Mouse (Mus musculus) testis, adult 2 months (tissue): ENCODE data around the gene Slc2a9. TPM values are rescaled to one million over a fixed set of nuclear protein-coding genes. Genes with fewer than 3 reads are reported as not detected.

ENCODE experiments used
- H3K27ac ChIP-seq: fragments of 200-500 bp; 2 replicates; pipeline ENCODE4 v1.5.1; 2012; ENCODE audit warnings: low read depth, low read length; ENCODE audit not compliant: control insufficient read depth, insufficient read depth
- H3K27me3 ChIP-seq: fragments of 200-500 bp; 2 replicates; pipeline ENCODE4 v1.6.1; 2012; ENCODE audit warnings: mild to moderate bottlenecking, low read length, moderate library complexity; ENCODE audit not compliant: control insufficient read depth, insufficient read depth
- H3K36me3 ChIP-seq: fragments of 200-500 bp; 2 replicates; pipeline ENCODE4 v1.6.1; 2012; ENCODE audit warnings: mild to moderate bottlenecking, low read length; ENCODE audit not compliant: control insufficient read depth, insufficient read depth
- H3K4me1 ChIP-seq: fragments of 200-500 bp; 2 replicates; pipeline ENCODE4 v1.6.1; 2012; ENCODE audit warnings: low read length; ENCODE audit not compliant: control insufficient read depth, insufficient read depth
- H3K4me3 ChIP-seq: fragments of 200-500 bp; 2 replicates; pipeline ENCODE4 v1.5.1; 2012; ENCODE audit warnings: low read depth, mild to moderate bottlenecking, low read length, moderate library complexity, mixed read lengths; ENCODE audit not compliant: control insufficient read depth
- CTCF ChIP-seq: fragments of 200-500 bp; IDR thresholded peaks from 2 replicates; pipeline ENCODE4 v1.5.1; 2012; ENCODE audit warnings: low read depth, mild to moderate bottlenecking, inconsistent platforms, low read length, moderate library complexity; ENCODE audit not compliant: control insufficient read depth, insufficient read depth, insufficient replicate concordance
- POLR2A ChIP-seq: fragments of 200-500 bp; IDR thresholded peaks from 2 replicates; pipeline ENCODE4 v1.6.1; 2012; ENCODE audit warnings: low read depth, mild to moderate bottlenecking, inconsistent platforms, low read length, moderate library complexity; ENCODE audit not compliant: control insufficient read depth
- polyA plus RNA-seq: library from polyadenylated mRNA; depleted of rRNA; stranded (reverse); fragments of >200 nt; gene quantifications from 2 replicates; pipeline ENCODE4 v1.2.3, GENCODE M21; 2012

Gene Slc2a9
- polyA plus RNA-seq, 1 experiment = 0.19 TPM

GRCm38 (mm10) chr5:38402288-38402687 is 100.7 kb downstream of the Slc2a9 start:
- Histone ChIP-seq H3K27ac (no peak overlapping the region), H3K4me3 (no peak overlapping the region), H3K4me1 (no peaks in the 10 kb centered on the region), H3K36me3 (no peaks in the 10 kb centered on the region), H3K27me3 (no peaks in the 10 kb centered on the region)
- TF ChIP-seq CTCF (no peak), POLR2A (no peak)

GRCm38 (mm10) chr5:38388857-38389256 is 114.1 kb downstream of the Slc2a9 start:
- TF ChIP-seq CTCF (no peak), POLR2A (no peak)
- no peak overlapping the region for H3K4me3 ChIP-seq
- no peak overlapping the region for H3K27ac ChIP-seq
- no peaks in the 10 kb centered on the region for H3K36me3 ChIP-seq
- no peaks in the 10 kb centered on the region for H3K27me3 ChIP-seq
- no peaks in the 10 kb centered on the region for H3K4me1 ChIP-seq

- H3K27ac ChIP-seq = no peak overlapping the region
- no peak for TF ChIP-seq POLR2A
- no peak for TF ChIP-seq CTCF
Measured at GRCm38 (mm10) chr5:38388420-38388823, 114.5 kb downstream of the Slc2a9 start.

GRCm38 (mm10) chr5:38379970-38380369 is 123.0 kb downstream of the Slc2a9 start:
- no peak overlapping the region for H3K4me3 ChIP-seq
- H3K36me3 ChIP-seq = no peaks in the 10 kb centered on the region
- H3K27ac ChIP-seq = no peak overlapping the region
- H3K27me3 ChIP-seq = no peaks in the 10 kb centered on the region
- TF ChIP-seq CTCF = no peak
- TF ChIP-seq POLR2A = no peak
- H3K4me1 ChIP-seq = peaks cover 2% of the 10 kb centered on the region; the same call in 1 of the 2 replicates

More at GRCm38 (mm10) chr5:38388420-38388823, 114.5 kb downstream of the Slc2a9 start:
- no peaks in the 10 kb centered on the region for H3K36me3 ChIP-seq
- no peaks in the 10 kb centered on the region for H3K4me1 ChIP-seq
- H3K4me3 ChIP-seq = no peak overlapping the region
- H3K27me3 ChIP-seq = no peaks in the 10 kb centered on the region

DNA sequence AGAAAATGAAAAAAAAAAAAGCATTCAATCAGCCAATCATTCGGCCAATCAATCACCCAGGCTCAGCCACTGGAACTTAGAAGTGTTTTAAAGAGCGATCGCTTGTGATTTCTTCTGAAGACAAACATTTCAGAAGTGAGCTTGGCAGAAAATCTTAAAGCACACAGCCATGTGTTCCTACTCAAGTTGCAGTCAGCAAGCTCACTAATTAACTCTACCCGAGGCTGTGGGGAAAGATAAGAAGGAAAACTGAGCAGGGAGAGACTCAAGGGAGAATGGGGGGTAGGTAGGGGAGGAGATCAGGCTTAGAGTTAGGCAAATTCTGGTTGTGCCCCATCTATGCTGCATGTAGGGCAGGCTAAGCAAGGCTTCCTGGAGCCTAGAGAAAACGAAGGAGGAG is 130.6 kb downstream of the Slc2a9 start:
- H3K36me3 ChIP-seq = no peaks in the 10 kb centered on the region
- no peaks in the 10 kb centered on the region for H3K27me3 ChIP-seq
- TF ChIP-seq POLR2A = no peak
- H3K27ac ChIP-seq = no peak overlapping the region
- H3K4me1 ChIP-seq = peaks cover 10% of the 10 kb centered on the region; the same call in 1 of the 2 replicates
- H3K4me3 ChIP-seq = no peak overlapping the region

DNA sequence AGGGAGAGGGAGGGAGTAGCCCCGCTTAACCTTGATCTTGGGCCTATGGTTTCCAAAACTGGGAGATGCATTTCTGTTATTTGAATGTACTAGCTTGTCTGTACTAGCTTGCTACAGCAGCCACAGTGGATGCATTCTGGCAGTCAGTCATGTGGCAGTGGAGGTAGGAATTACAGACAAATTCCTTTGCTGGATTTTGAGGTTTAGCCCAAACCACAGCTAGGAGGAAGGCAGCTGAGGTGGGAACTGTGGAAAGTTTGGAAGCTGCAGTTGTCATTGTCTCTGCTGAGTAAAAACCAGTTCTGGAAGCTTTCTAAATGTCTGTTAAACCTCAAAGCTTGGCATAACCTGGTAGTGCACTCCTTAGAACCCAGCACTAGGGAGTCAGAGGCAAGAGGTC is 131.6 kb downstream of the Slc2a9 start:
- H3K4me3 ChIP-seq = no peak overlapping the region
- H3K27me3 ChIP-seq = no peaks in the 10 kb centered on the region
- no peaks in the 10 kb centered on the region for H3K36me3 ChIP-seq
- TF ChIP-seq POLR2A = no peak
- TF ChIP-seq CTCF = no peak
- peaks cover 10% of the 10 kb centered on the region; the same call in 1 of the 2 replicates for H3K4me1 ChIP-seq
- H3K27ac ChIP-seq = no peak overlapping the region

- H3K27ac ChIP-seq = no peak overlapping the region
- H3K27me3 ChIP-seq = no peaks in the 10 kb centered on the region
- H3K4me3 ChIP-seq = no peak overlapping the region; the same call in 1 of the 2 replicates
- H3K36me3 ChIP-seq = no peaks in the 10 kb centered on the region
- no peaks in the 10 kb centered on the region for H3K4me1 ChIP-seq
- TF ChIP-seq CTCF (no peak), POLR2A (no peak)
Measured at GRCm38 (mm10) chr5:38366650-38367470, 136.1 kb downstream of the Slc2a9 start.
